Mouse (Mus musculus): ENCODE data around the gene Kdsr. TPM values are rescaled to one million over a fixed set of nuclear protein-coding genes. Genes with fewer than 3 reads are reported as not detected.

The Kdsr gene
- polyA plus RNA-seq, 1 experiment: 13.9 TPM

GRCm38 (mm10) chr1:106678060-106678478 is 81.5 kb downstream of the Kdsr start:
- H3K79me3 ChIP-seq (ENCODE audit: low read depth): no peaks in the 10 kb centered on the region
- no peak overlapping the region for H3ac ChIP-seq (ENCODE audit: control insufficient read depth, insufficient read length, low read depth)
- no peak for TF ChIP-seq USF1 (IDR thresholded peaks at IDR 0.05; ENCODE audit: low read depth)
- no peak for TF ChIP-seq CEBPB (IDR thresholded peaks at IDR 0.05; ENCODE audit: low read depth)
- TF ChIP-seq MYOD1 (IDR thresholded peaks at IDR 0.05; ENCODE audit: control insufficient read depth, insufficient read length, low read depth): no peak
- no peak for TF ChIP-seq MYOG (IDR thresholded peaks at IDR 0.05; ENCODE audit: control insufficient read depth, extremely low read depth, insufficient read length)
- no peak for TF ChIP-seq FOSL1 (IDR thresholded peaks at IDR 0.05; ENCODE audit: insufficient read depth, low read length, poor library complexity, severe bottlenecking)
- no peak overlapping the region for H3K4me3 ChIP-seq (ENCODE audit: insufficient read depth, poor library complexity, severe bottlenecking)
- H3K79me2 ChIP-seq (ENCODE audit: control insufficient read depth, insufficient read depth): no peaks in the 10 kb centered on the region
- no peaks in the 10 kb centered on the region for H3K27me3 ChIP-seq (ENCODE audit: control insufficient read depth, insufficient read depth, insufficient read length)
- H3K36me3 ChIP-seq (ENCODE audit: control insufficient read depth, insufficient read depth): no peaks in the 10 kb centered on the region

Other genes starting within 250 kb of the Kdsr start
- gene Bcl2, start 45.5 kb downstream of the Kdsr start, polyA plus RNA-seq (2012; fragmentation: generic; extraction: Trizol): 1.8 TPM
- gene Vps4b, start 37.0 kb upstream of the Kdsr start, polyA plus RNA-seq (2012; fragmentation: generic; extraction: Trizol): 16.8 TPM
- not detected for gene Serpinb5, start 101.4 kb upstream of the Kdsr start, polyA plus RNA-seq (2012; fragmentation: generic; extraction: Trizol)
- gene Serpinb12, start 174.7 kb upstream of the Kdsr start, polyA plus RNA-seq (2012; fragmentation: generic; extraction: Trizol): not detected
- not detected for gene Serpinb13, start 221.3 kb upstream of the Kdsr start, polyA plus RNA-seq (2012; fragmentation: generic; extraction: Trizol)